Mouse (Mus musculus): ENCODE data around the gene Hsf4. TPM values are rescaled to one million over a fixed set of nuclear protein-coding genes. Genes with fewer than 3 reads are reported as not detected.
"Not testable (repeated sequence)": the region's sequence is repeated elsewhere in the genome, so short reads cannot be mapped to it uniquely, and the experiment has no call there.

Hsf4 gene
- total RNA-seq, 2 experiments from 2014 or later: not detected

GRCm38 (mm10) chr8:105280567-105280966 lies 11.0 kb downstream of the Hsf4 start:
- ATAC-seq (replicated peaks; ENCODE audit: low FRiP score, poor library complexity, severe bottlenecking): no peak

GRCm38 (mm10) chr8:105281821-105282220 lies 12.2 kb downstream of the Hsf4 start:
- ATAC-seq (replicated peaks; ENCODE audit: low FRiP score, poor library complexity, severe bottlenecking): no peak

GRCm38 (mm10) chr8:105282239-105282638 lies 12.6 kb downstream of the Hsf4 start:
- ATAC-seq (replicated peaks; ENCODE audit: low FRiP score, poor library complexity, severe bottlenecking): no peak

- ATAC-seq (replicated peaks; ENCODE audit: low FRiP score, poor library complexity, severe bottlenecking): peak; percentile 59
Observed at GRCm38 (mm10) chr8:105283074-105283473, 13.5 kb downstream of the Hsf4 start.

- ATAC-seq (replicated peaks; ENCODE audit: low FRiP score, poor library complexity, severe bottlenecking): no peak
Observed at GRCm38 (mm10) chr8:105285514-105285913, 15.9 kb downstream of the Hsf4 start.

GRCm38 (mm10) chr8:105286907-105287306 lies 17.3 kb downstream of the Hsf4 start:
- no peak for ATAC-seq (replicated peaks; ENCODE audit: low FRiP score, poor library complexity, severe bottlenecking)

GRCm38 (mm10) chr8:105288231-105288630 lies 18.6 kb downstream of the Hsf4 start:
- ATAC-seq (replicated peaks; ENCODE audit: low FRiP score, poor library complexity, severe bottlenecking): no peak

- peak; percentile 62 for ATAC-seq (replicated peaks; ENCODE audit: low FRiP score, poor library complexity, severe bottlenecking)
Observed at GRCm38 (mm10) chr8:105288958-105289732, 19.5 kb downstream of the Hsf4 start.

GRCm38 (mm10) chr8:105289805-105290460 lies 20.3 kb downstream of the Hsf4 start, which contains the start of gene 4931428F04Rik:
Gene 4931428F04Rik, minus strand, starts transcription at chr8:105289864.
- peak; percentile 35 for ATAC-seq (replicated peaks; ENCODE audit: low FRiP score, poor library complexity, severe bottlenecking)

- ATAC-seq (replicated peaks; ENCODE audit: low FRiP score, poor library complexity, severe bottlenecking): peak; percentile 75
Observed at GRCm38 (mm10) chr8:105290554-105291314, 21.1 kb downstream of the Hsf4 start.

- ATAC-seq (replicated peaks; ENCODE audit: low FRiP score, poor library complexity, severe bottlenecking): not testable (repeated sequence)
Observed at GRCm38 (mm10) chr8:105291364-105291763, 21.8 kb downstream of the Hsf4 start.

- ATAC-seq (replicated peaks; ENCODE audit: low FRiP score, poor library complexity, severe bottlenecking): not testable (repeated sequence)
Observed at GRCm38 (mm10) chr8:105291802-105292201, 22.2 kb downstream of the Hsf4 start.

- ATAC-seq (replicated peaks; ENCODE audit: low FRiP score, poor library complexity, severe bottlenecking): no peak
Observed at GRCm38 (mm10) chr8:105292471-105292870, 22.9 kb downstream of the Hsf4 start.

- no peak for ATAC-seq (replicated peaks; ENCODE audit: low FRiP score, poor library complexity, severe bottlenecking)
Observed at GRCm38 (mm10) chr8:105293405-105293804, 23.8 kb downstream of the Hsf4 start.

- no peak for ATAC-seq (replicated peaks; ENCODE audit: low FRiP score, poor library complexity, severe bottlenecking)
Observed at GRCm38 (mm10) chr8:105294776-105295175, 25.2 kb downstream of the Hsf4 start.

- no peak for ATAC-seq (replicated peaks; ENCODE audit: low FRiP score, poor library complexity, severe bottlenecking)
Observed at GRCm38 (mm10) chr8:105295256-105295655, 25.7 kb downstream of the Hsf4 start.

GRCm38 (mm10) chr8:105295895-105296573 lies 26.4 kb downstream of the Hsf4 start, which contains the start of gene Exoc3l:
Gene Exoc3l, minus strand, starts transcription at chr8:105296101.
- ATAC-seq (replicated peaks; ENCODE audit: low FRiP score, poor library complexity, severe bottlenecking): no peak

- peak; percentile 77 for ATAC-seq (replicated peaks; ENCODE audit: low FRiP score, poor library complexity, severe bottlenecking)
Observed at GRCm38 (mm10) chr8:105297511-105298192, 28.1 kb downstream of the Hsf4 start, which contains the start of gene E2f4. Gene E2f4, plus strand, starts transcription at chr8:105297663.

All from erythroid progenitor cell, adult 5-6 weeks (primary cell).